In genomic region chr12:32348493-32348892, GRCm38 (mm10) we compare ENCODE assay signal across 24 mouse cellular contexts. TPM values are rescaled to one million over a fixed set of nuclear protein-coding genes. Genes with fewer than 3 reads are reported as not detected.
DNase-seq lines count a peak whose midpoint lies in the region; ATAC-seq and TF ChIP-seq lines count a peak whose summit lies in the region.
"Had no signal": no experiment of that assay in that cellular context is flagged by ENCODE, and none has a peak within 500 bp of the region (broad histone marks: within the 10 kb centered on the region; RNA-seq: fewer than 3 reads in every experiment).

No protein-coding gene starts in this region.

- no peak overlapping the region for H3K4me2 ChIP-seq in liver, embryonic 11.5 days
- no peak overlapping the region for H3K4me2 ChIP-seq in intestine, embryonic 16.5 days (ENCODE audit: low read depth, low read length)
- H3K4me2 ChIP-seq in hindbrain, embryonic 13.5 days: no peak overlapping the region
- H3K4me2 ChIP-seq in lung, postnatal 0 days (replicated peaks; ENCODE audit: low read depth, low read length): no peak overlapping the region
- H3K4me2 ChIP-seq: forebrain, embryonic 13.5 days; heart, embryonic 13.5 days had no signal

- 36% methylated on average over 3 of the region's 3 CpGs for WGBS in liver, adult 2 months
- WGBS in liver, embryonic 11.5 days: 72% methylated on average over 3 of the region's 3 CpGs
- 62% methylated on average over 3 of the region's 3 CpGs for WGBS in intestine, embryonic 16.5 days
- 84% methylated on average over 3 of the region's 3 CpGs for WGBS in hindbrain, embryonic 13.5 days
- 89% methylated on average over 3 of the region's 3 CpGs for WGBS in lung, postnatal 0 days

- H3K79me2 ChIP-seq in liver, adult 2 months (ENCODE audit: control insufficient read depth, insufficient read depth, low read length): no peaks in the 10 kb centered on the region

- H3K9ac ChIP-seq in liver, adult 2 months (ENCODE audit: low read depth, low read length): no peak overlapping the region
- no peak overlapping the region for H3K9ac ChIP-seq in liver, embryonic 11.5 days (ENCODE audit: low read depth, low read length)
- H3K9ac ChIP-seq in intestine, embryonic 16.5 days (ENCODE audit: low read depth, low read length): no peak overlapping the region
- no peak overlapping the region for H3K9ac ChIP-seq in hindbrain, embryonic 13.5 days
- H3K9ac ChIP-seq in lung, postnatal 0 days (replicated peaks; ENCODE audit: low read depth): no peak overlapping the region
- H3K9ac ChIP-seq: forebrain, embryonic 13.5 days; heart, embryonic 13.5 days had no signal

- H3K27me3 ChIP-seq in liver, adult 2 months (ENCODE audit: control insufficient read depth, insufficient read depth, low read length): no peaks in the 10 kb centered on the region
- H3K27me3 ChIP-seq in liver, embryonic 11.5 days (replicated peaks; ENCODE audit: control insufficient read depth, insufficient read depth, low read length): no peaks in the 10 kb centered on the region
- no peaks in the 10 kb centered on the region for H3K27me3 ChIP-seq in intestine, embryonic 16.5 days (replicated peaks; ENCODE audit: control insufficient read depth, insufficient read depth, low read length)
- H3K27me3 ChIP-seq in hindbrain, embryonic 13.5 days: no peaks in the 10 kb centered on the region
- H3K27me3 ChIP-seq in lung, postnatal 0 days (replicated peaks; ENCODE audit: insufficient read depth, low read length): no peaks in the 10 kb centered on the region
- H3K27me3 ChIP-seq: forebrain, embryonic 13.5 days; heart, embryonic 13.5 days had no signal

- peaks cover 3% of the 10 kb centered on the region; the same call in 1 of the 2 replicates for H3K4me1 ChIP-seq in liver, adult 2 months (ENCODE audit: control insufficient read depth, insufficient read depth, low read length)
- no peaks in the 10 kb centered on the region for H3K4me1 ChIP-seq in liver, embryonic 11.5 days (replicated peaks; ENCODE audit: control insufficient read depth, insufficient read depth, low read length)
- H3K4me1 ChIP-seq in intestine, embryonic 16.5 days (ENCODE audit: control insufficient read depth, insufficient read depth, low read length): no peaks in the 10 kb centered on the region
- no peaks in the 10 kb centered on the region for H3K4me1 ChIP-seq in hindbrain, embryonic 13.5 days (replicated peaks)
- H3K4me1 ChIP-seq in lung, postnatal 0 days (ENCODE audit: insufficient read depth, low read depth, low read length): no peaks in the 10 kb centered on the region
- H3K4me1 ChIP-seq: forebrain, embryonic 10.5 days; forebrain, embryonic 13.5 days; heart, embryonic 10.5 days; heart, embryonic 13.5 days had no signal

- no peaks in the 10 kb centered on the region for H3K36me3 ChIP-seq in liver, adult 2 months (ENCODE audit: control insufficient read depth, insufficient read depth, low read length)
- no peaks in the 10 kb centered on the region for H3K36me3 ChIP-seq in liver, embryonic 11.5 days (ENCODE audit: control insufficient read depth, insufficient read depth, low read length)
- no peaks in the 10 kb centered on the region for H3K36me3 ChIP-seq in intestine, embryonic 16.5 days (ENCODE audit: control insufficient read depth, insufficient read depth, low read length)
- no peaks in the 10 kb centered on the region for H3K36me3 ChIP-seq in hindbrain, embryonic 13.5 days
- no peaks in the 10 kb centered on the region for H3K36me3 ChIP-seq in lung, postnatal 0 days (ENCODE audit: insufficient read depth, low read length)
- H3K36me3 ChIP-seq: forebrain, embryonic 10.5 days; heart, embryonic 10.5 days; heart, embryonic 13.5 days had no signal

- ATAC-seq in liver, embryonic 11.5 days (replicated peaks; ENCODE audit: low FRiP score): no peak
- ATAC-seq in intestine, embryonic 16.5 days: peak; percentile 70
- no peak for ATAC-seq in hindbrain, embryonic 13.5 days (ENCODE audit: low FRiP score)
- ATAC-seq in lung, postnatal 0 days: no peak
- ATAC-seq: activated CD4-positive, CD25-positive, alpha-beta regulatory T cell, adult 4 months; forebrain, embryonic 13.5 days; forebrain, embryonic 16.5 days; hindbrain, embryonic 16.5 days had no signal

- H3K27ac ChIP-seq in liver, adult 2 months (replicated peaks; ENCODE audit: insufficient read depth, low read depth, low read length): no peak overlapping the region
- no peak overlapping the region for H3K27ac ChIP-seq in liver, embryonic 11.5 days (ENCODE audit: low read depth, low read length)
- no peak overlapping the region for H3K27ac ChIP-seq in intestine, embryonic 16.5 days (ENCODE audit: low read length)
- H3K27ac ChIP-seq in hindbrain, embryonic 13.5 days: no peak overlapping the region
- H3K27ac ChIP-seq in lung, postnatal 0 days (ENCODE audit: low read length): no peak overlapping the region
- H3K27ac ChIP-seq: forebrain, embryonic 10.5 days; forebrain, embryonic 13.5 days; heart, adult 2 months; heart, embryonic 10.5 days; heart, embryonic 13.5 days had no signal

- H3K4me3 ChIP-seq in liver, adult 2 months (ENCODE audit: insufficient read depth, low read depth, low read length): no peak overlapping the region
- H3K4me3 ChIP-seq in liver, embryonic 11.5 days (ENCODE audit: low read depth, low read length): no peak overlapping the region
- no peak overlapping the region for H3K4me3 ChIP-seq in intestine, embryonic 16.5 days (ENCODE audit: low read length)
- no peak overlapping the region for H3K4me3 ChIP-seq in hindbrain, embryonic 13.5 days
- H3K4me3 ChIP-seq in lung, postnatal 0 days (ENCODE audit: low read depth, low read length): no peak overlapping the region
- H3K4me3 ChIP-seq: forebrain, embryonic 10.5 days; forebrain, embryonic 13.5 days; heart, adult 2 months; heart, embryonic 10.5 days; heart, embryonic 13.5 days had no signal

- H3K9me3 ChIP-seq in liver, embryonic 11.5 days (ENCODE audit: control insufficient read depth, low read length): no peaks in the 10 kb centered on the region
- H3K9me3 ChIP-seq in intestine, embryonic 16.5 days (ENCODE audit: control insufficient read depth, low read length): no peaks in the 10 kb centered on the region
- H3K9me3 ChIP-seq in hindbrain, embryonic 13.5 days: no peaks in the 10 kb centered on the region
- no peaks in the 10 kb centered on the region for H3K9me3 ChIP-seq in lung, postnatal 0 days (ENCODE audit: low read length)
- H3K9me3 ChIP-seq: forebrain, embryonic 10.5 days; forebrain, embryonic 13.5 days; heart, embryonic 10.5 days; heart, embryonic 13.5 days had no signal

- TF ChIP-seq POLR2A in liver, adult 2 months (IDR thresholded peaks at IDR 0.05; ENCODE audit: extremely low read depth, insufficient read depth, low read length): no peak

- no peak for TF ChIP-seq CTCF in liver, adult 2 months (IDR thresholded peaks at IDR 0.05; ENCODE audit: low read depth, low read length)
- TF ChIP-seq CTCF in lung, postnatal 0 days (IDR thresholded peaks at IDR 0.05): no peak

- DNase-seq in kidney, adult 8-10 months: peak; percentile 3 to 44
- DNase-seq in kidney, postnatal 25 days: no peak
- DNase-seq in liver, adult 2 months (ENCODE audit: extremely low read depth, low read depth, low spot score): peak; percentile 47
- DNase-seq in liver, embryonic 11.5 days (ENCODE audit: low spot score): no peak
- no peak for DNase-seq in lung, postnatal 0 days (ENCODE audit: low spot score)
- DNase-seq: adrenal gland, postnatal 10 days; adrenal gland, postnatal 36 days; cerebellum, adult 18-20 months; cerebellum, adult 9-10 months; cerebellum, postnatal 14 days; gastrocnemius, postnatal 10 days; gastrocnemius, postnatal 36 days; heart, adult 2 months; heart, postnatal 14 days; heart, postnatal 4 days had no signal

- no peak for TF ChIP-seq EP300 in lung, postnatal 0 days (IDR thresholded peaks at IDR 0.05)

RNA-seq across cellular contexts. Expression of gene Ccdc71l, which starts 30.0 kb away (rescaled TPM):
- total RNA-seq in liver, adult 2 months (2014; rRNA removed): 3.5 and 4.4 TPM in 2 replicates
- polyA plus RNA-seq in liver, adult 2 months (2012; rRNA removed): 2.9 and 3.2 TPM in 2 replicates
- 5.5 and 5.8 TPM in 2 replicates for polyA plus RNA-seq in liver, embryonic 11.5 days (2014; fragmentation: Nextera tagmentation; extraction: Ambion mirVana)
- polyA plus RNA-seq in intestine, embryonic 16.5 days (2015; fragmentation: Nextera tagmentation; extraction: Ambion mirVana): 2.1 and 2.2 TPM in 2 replicates
- 3.5 TPM in 2 replicates for polyA plus RNA-seq in hindbrain, embryonic 13.5 days (2015; fragmentation: Nextera tagmentation; extraction: Ambion mirVana)
- 4.8 and 4.9 TPM in 2 replicates for polyA plus RNA-seq in lung, postnatal 0 days (2015; fragmentation: Nextera tagmentation; extraction: Ambion mirVana)

Comparison
In these comparisons a context has a peak if more than half of its experiments do, and no peak if none do; other contexts are left out.
1. DNase-seq: peak in kidney, adult 8-10 months (2 of 2) and liver, adult 2 months (single experiment); none in kidney, postnatal 25 days (0 of 2), liver, embryonic 11.5 days (single experiment) and lung, postnatal 0 days (single experiment).